Comparison of ENCODE assay signal across 28 mouse cellular contexts in the genomic region with DNA sequence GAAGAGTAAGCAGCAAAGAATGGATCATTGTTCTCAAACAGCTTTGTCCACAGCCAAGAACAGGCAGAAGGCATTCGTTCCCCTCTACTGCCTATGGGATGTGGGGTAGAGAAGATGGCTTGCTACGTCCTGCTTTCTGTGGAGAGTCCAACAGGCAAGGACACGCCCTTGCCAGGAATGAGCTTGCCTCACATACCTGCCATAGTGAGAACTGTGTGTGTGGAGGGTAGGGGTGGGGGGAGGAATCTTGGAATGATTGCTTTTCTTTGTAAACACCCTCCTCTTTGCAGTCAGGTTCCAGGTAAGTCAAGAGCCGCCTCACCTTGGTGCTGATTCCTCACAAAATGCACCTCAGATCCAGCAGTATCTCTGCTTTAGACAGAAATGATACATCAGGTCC. TPM values are rescaled to one million over a fixed set of nuclear protein-coding genes. Genes with fewer than 3 reads are reported as not detected.
DNase-seq lines count a peak whose midpoint lies in the region; ATAC-seq and TF ChIP-seq lines count a peak whose summit lies in the region.
"Had no signal": no experiment of that assay in that cellular context is flagged by ENCODE, and none has a peak within 500 bp of the region (broad histone marks: within the 10 kb centered on the region; RNA-seq: fewer than 3 reads in every experiment).

No protein-coding gene starts in this region.

- no peak overlapping the region for H3K4me2 ChIP-seq in embryonic facial prominence, embryonic 14.5 days (ENCODE audit: low read depth, low read length)
- no peak overlapping the region for H3K4me2 ChIP-seq in lung, embryonic 16.5 days (ENCODE audit: low read depth, low read length)
- H3K4me2 ChIP-seq: forebrain, embryonic 15.5 days; heart, embryonic 13.5 days; hindbrain, embryonic 15.5 days; liver, embryonic 12.5 days had no signal

- H3K4me3 ChIP-seq in embryonic facial prominence, embryonic 14.5 days (ENCODE audit: low read depth, low read length), result no peak overlapping the region
- no peak overlapping the region for H3K4me3 ChIP-seq in embryonic facial prominence, embryonic 10.5 days
- H3K4me3 ChIP-seq in ES-Bruce4 (ENCODE audit: low read depth, low read length), result no peak overlapping the region
- H3K4me3 ChIP-seq in lung, embryonic 16.5 days (ENCODE audit: low read length), result no peak overlapping the region
- H3K4me3 ChIP-seq: forebrain, embryonic 10.5 days; forebrain, embryonic 15.5 days; heart, adult 2 months; heart, embryonic 13.5 days; hindbrain, embryonic 15.5 days; liver, embryonic 12.5 days had no signal

- no peak for TF ChIP-seq POLR2A in ES-Bruce4 (IDR thresholded peaks at IDR 0.05; ENCODE audit: insufficient read depth, low read length)

- WGBS in embryonic facial prominence, embryonic 14.5 days, result 71% methylated on average over 4 of the region's 4 CpGs
- 89% methylated on average over 4 of the region's 4 CpGs for WGBS in embryonic facial prominence, embryonic 10.5 days
- 75% methylated on average over 4 of the region's 4 CpGs for WGBS in lung, embryonic 16.5 days

- H3K27ac ChIP-seq in embryonic facial prominence, embryonic 14.5 days (replicated peaks; ENCODE audit: low read depth, low read length), result no peak overlapping the region
- H3K27ac ChIP-seq in embryonic facial prominence, embryonic 10.5 days (replicated peaks), result no peak overlapping the region
- 0 out of 2 replicates have a peak overlapping the region, but pooled peaks have one; percentile 31 for H3K27ac ChIP-seq in ES-Bruce4 (ENCODE audit: insufficient read depth, low read length)
- no peak overlapping the region for H3K27ac ChIP-seq in lung, embryonic 16.5 days (ENCODE audit: low read length)
- H3K27ac ChIP-seq: forebrain, embryonic 10.5 days; forebrain, embryonic 15.5 days; heart, adult 2 months; heart, embryonic 13.5 days; hindbrain, embryonic 15.5 days; liver, embryonic 12.5 days had no signal

- no peak for TF ChIP-seq CTCF in ES-Bruce4 (IDR thresholded peaks at IDR 0.05; ENCODE audit: low read depth, low read length)

- peak; percentile 54 for DNase-seq in embryonic facial prominence, embryonic 14.5 days (ENCODE audit: low spot score)
- no peak for DNase-seq in embryonic facial prominence, embryonic 10.5 days (ENCODE audit: low spot score)
- peak; percentile 49 for DNase-seq in lung, postnatal 36 days
- DNase-seq in adrenal gland, postnatal 10 days, result no peak
- DNase-seq in cerebellum, adult 11 months, result no peak
- no peak for DNase-seq in thymus, adult 18-20 months
- DNase-seq: adrenal gland, adult 2 months; cerebellum, adult 8-10 months; cerebellum, postnatal 25 days; gastrocnemius, postnatal 25 days; heart, adult 2 months; heart, postnatal 10 days; kidney, adult 2 months; kidney, postnatal 10 days; layer of hippocampus, adult 9-11 months; liver, postnatal 0 days; midbrain, embryonic 14.5 days had no signal

- H3K4me1 ChIP-seq in embryonic facial prominence, embryonic 14.5 days (ENCODE audit: control insufficient read depth, insufficient read depth, low read length), result peaks cover 3% of the 10 kb centered on the region; the same call in 1 of the 2 replicates
- peaks cover 6% of the 10 kb centered on the region for H3K4me1 ChIP-seq in embryonic facial prominence, embryonic 10.5 days
- no peaks in the 10 kb centered on the region for H3K4me1 ChIP-seq in ES-Bruce4 (ENCODE audit: control insufficient read depth, insufficient read depth, low read length)
- H3K4me1 ChIP-seq in lung, embryonic 16.5 days (replicated peaks; ENCODE audit: control insufficient read depth, insufficient read depth, low read length), result peaks cover 3% of the 10 kb centered on the region; the same call in 1 of the 2 replicates

- H3K36me3 ChIP-seq in embryonic facial prominence, embryonic 14.5 days (ENCODE audit: control insufficient read depth, insufficient read depth, low read length), result peaks cover 89% of the 10 kb centered on the region
- peaks cover 92% of the 10 kb centered on the region for H3K36me3 ChIP-seq in embryonic facial prominence, embryonic 10.5 days (replicated peaks)
- H3K36me3 ChIP-seq in ES-Bruce4 (ENCODE audit: control insufficient read depth, insufficient read depth, low read length, poor library complexity, severe bottlenecking), result peaks cover 24% of the 10 kb centered on the region
- peaks cover 40% of the 10 kb centered on the region for H3K36me3 ChIP-seq in lung, embryonic 16.5 days (ENCODE audit: control insufficient read depth, insufficient read depth, low read length)

- H3K9ac ChIP-seq in embryonic facial prominence, embryonic 14.5 days (ENCODE audit: low read depth, low read length), result no peak overlapping the region
- H3K9ac ChIP-seq in ES-Bruce4 (ENCODE audit: low read depth, poor library complexity, severe bottlenecking), result no peak overlapping the region
- H3K9ac ChIP-seq in lung, embryonic 16.5 days (ENCODE audit: low read length), result no peak overlapping the region
- H3K9ac ChIP-seq: forebrain, embryonic 15.5 days; heart, embryonic 13.5 days; hindbrain, embryonic 15.5 days; liver, embryonic 12.5 days; liver, postnatal 0 days had no signal

- H3K9me3 ChIP-seq in embryonic facial prominence, embryonic 14.5 days (ENCODE audit: control insufficient read depth, low read length), result no peaks in the 10 kb centered on the region
- no peaks in the 10 kb centered on the region for H3K9me3 ChIP-seq in embryonic facial prominence, embryonic 10.5 days
- H3K9me3 ChIP-seq in ES-Bruce4 (replicated peaks; ENCODE audit: control insufficient read depth, insufficient read depth, low read length, poor library complexity, severe bottlenecking), result no peaks in the 10 kb centered on the region
- H3K9me3 ChIP-seq in lung, embryonic 16.5 days (ENCODE audit: control insufficient read depth, low read length), result no peaks in the 10 kb centered on the region
- H3K9me3 ChIP-seq: forebrain, embryonic 10.5 days; forebrain, embryonic 15.5 days; heart, embryonic 13.5 days; hindbrain, embryonic 15.5 days; liver, embryonic 12.5 days had no signal

- TF ChIP-seq EP300 in ES-Bruce4 (IDR thresholded peaks at IDR 0.05; ENCODE audit: insufficient read depth, low read depth, low read length), result 0 out of 2 replicates have a peak, but pooled peaks have one; percentile 13

- ATAC-seq in embryonic facial prominence, embryonic 14.5 days (ENCODE audit: low read depth), result no peak; the same call in 1 of the 2 replicates
- ATAC-seq in lung, embryonic 16.5 days (ENCODE audit: low read depth), result peak; percentile 64; the same call in 1 of the 2 replicates
- ATAC-seq: activated CD4-positive, CD25-positive, alpha-beta regulatory T cell, adult 4 months; forebrain, embryonic 15.5 days; inflammation-experienced regulatory T-cells, adult 6 months; liver, embryonic 12.5 days; liver, postnatal 0 days had no signal

- H3K27me3 ChIP-seq in embryonic facial prominence, embryonic 14.5 days (replicated peaks; ENCODE audit: control insufficient read depth, insufficient read depth, low read length), result no peaks in the 10 kb centered on the region
- H3K27me3 ChIP-seq in embryonic facial prominence, embryonic 10.5 days (replicated peaks; ENCODE audit: low read depth, poor library complexity, severe bottlenecking), result no peaks in the 10 kb centered on the region
- no peaks in the 10 kb centered on the region for H3K27me3 ChIP-seq in ES-Bruce4 (ENCODE audit: control insufficient read depth, insufficient read depth, low read length, poor library complexity, severe bottlenecking)
- H3K27me3 ChIP-seq in lung, embryonic 16.5 days (ENCODE audit: control insufficient read depth, insufficient read depth, low read depth, low read length), result no peaks in the 10 kb centered on the region
- H3K27me3 ChIP-seq: CH12.LX; forebrain, embryonic 15.5 days; heart, embryonic 13.5 days; hindbrain, embryonic 15.5 days; liver, embryonic 12.5 days had no signal

RNA-seq across cellular contexts. Expression of a gene that starts 5.9 kb away (rescaled TPM):
- polyA plus RNA-seq in embryonic facial prominence, embryonic 14.5 days (2014; fragmentation: Nextera tagmentation; extraction: Ambion mirVana), result 21.4 and 22.5 TPM in 2 replicates
- polyA plus RNA-seq in embryonic facial prominence, embryonic 10.5 days (2016; fragmentation: Nextera tagmentation; extraction: Ambion mirVana), result 35.8 and 38.2 TPM in 2 replicates
- 25.7 and 29.1 TPM in 2 replicates for polyA plus RNA-seq in ES-Bruce4 (2011; ENCODE audit: insufficient read depth, insufficient read length, low read depth, missing spikeins)
- polyA plus RNA-seq in lung, embryonic 16.5 days (2015; fragmentation: Nextera tagmentation; extraction: Ambion mirVana), result 34.2 and 36.4 TPM in 2 replicates
- 10 to 100 TPM; 32.8 to 37.4 TPM for total RNA-seq in adrenal gland, postnatal 10 days (2021)

RNA-seq across cellular contexts. Expression of a gene that starts 42.9 kb away (rescaled TPM):
- polyA plus RNA-seq in embryonic facial prominence, embryonic 14.5 days (2014; fragmentation: Nextera tagmentation; extraction: Ambion mirVana), result 46.9 and 47.9 TPM in 2 replicates
- polyA plus RNA-seq in embryonic facial prominence, embryonic 10.5 days (2016; fragmentation: Nextera tagmentation; extraction: Ambion mirVana), result 78.8 and 84.4 TPM in 2 replicates
- polyA plus RNA-seq in ES-Bruce4 (2011; ENCODE audit: insufficient read depth, insufficient read length, low read depth, missing spikeins), result 40.4 and 40.8 TPM in 2 replicates
- 61.8 and 71.4 TPM in 2 replicates for polyA plus RNA-seq in lung, embryonic 16.5 days (2015; fragmentation: Nextera tagmentation; extraction: Ambion mirVana)
- total RNA-seq in adrenal gland, postnatal 10 days (2021), result 10 to 100 TPM; 25.1 to 28.9 TPM

RNA-seq across cellular contexts. Expression of a gene that starts 43.5 kb away (rescaled TPM):
- polyA plus RNA-seq in embryonic facial prominence, embryonic 14.5 days (2014; fragmentation: Nextera tagmentation; extraction: Ambion mirVana), result 11.3 and 12.8 TPM in 2 replicates
- polyA plus RNA-seq in embryonic facial prominence, embryonic 10.5 days (2016; fragmentation: Nextera tagmentation; extraction: Ambion mirVana), result 30.9 and 31.1 TPM in 2 replicates
- polyA plus RNA-seq in ES-Bruce4 (2011; ENCODE audit: insufficient read depth, insufficient read length, low read depth, missing spikeins), result 25.6 and 26.0 TPM in 2 replicates
- 14.7 and 15.2 TPM in 2 replicates for polyA plus RNA-seq in lung, embryonic 16.5 days (2015; fragmentation: Nextera tagmentation; extraction: Ambion mirVana)
- 1 to 10 TPM; 6.1 to 6.5 TPM for total RNA-seq in adrenal gland, postnatal 10 days (2021)
- total RNA-seq: monocyte, adult 5-6 weeks had no signal

Comparison
In these comparisons a context has a peak if more than half of its experiments do, and no peak if none do; other contexts are left out.
1. DNase-seq: peak in embryonic facial prominence, embryonic 14.5 days (single experiment) and lung, postnatal 36 days (single experiment); none in embryonic facial prominence, embryonic 10.5 days (single experiment), adrenal gland, postnatal 10 days (single experiment), cerebellum, adult 11 months (single experiment) and thymus, adult 18-20 months (0 of 2).